19 mouse cellular contexts compared by ENCODE assay signal in genomic region chr3:18645927-18646326, GRCm38 (mm10).
DNase-seq lines count a peak whose midpoint lies in the region; ATAC-seq lines count a peak whose summit lies in the region.
"Had no signal": no experiment of that assay in that cellular context is flagged by ENCODE, and none has a peak within 500 bp of the region (broad histone marks: within the 10 kb centered on the region; RNA-seq: fewer than 3 reads in every experiment).

No protein-coding gene starts in this region.

- no peaks in the 10 kb centered on the region for H3K36me3 ChIP-seq in heart, embryonic 12.5 days
- no peaks in the 10 kb centered on the region for H3K36me3 ChIP-seq in midbrain, embryonic 13.5 days
- no peaks in the 10 kb centered on the region for H3K36me3 ChIP-seq in midbrain, embryonic 15.5 days (replicated peaks)
- H3K36me3 ChIP-seq: embryonic facial prominence, embryonic 15.5 days; heart, embryonic 13.5 days; limb, embryonic 12.5 days; neural tube, embryonic 13.5 days had no signal

- no peak overlapping the region for H3K4me3 ChIP-seq in heart, embryonic 12.5 days
- H3K4me3 ChIP-seq in midbrain, embryonic 13.5 days (replicated peaks) = no peak overlapping the region
- H3K4me3 ChIP-seq in midbrain, embryonic 15.5 days = no peak overlapping the region
- H3K4me3 ChIP-seq: embryonic facial prominence, embryonic 15.5 days; heart, embryonic 13.5 days; limb, embryonic 12.5 days; neural tube, embryonic 13.5 days had no signal

- H3K9ac ChIP-seq in heart, embryonic 12.5 days = no peak overlapping the region
- no peak overlapping the region for H3K9ac ChIP-seq in midbrain, embryonic 13.5 days (replicated peaks)
- no peak overlapping the region for H3K9ac ChIP-seq in midbrain, embryonic 15.5 days
- H3K9ac ChIP-seq: embryonic facial prominence, embryonic 15.5 days; heart, embryonic 13.5 days; limb, embryonic 12.5 days; liver, embryonic 14.5 days; neural tube, embryonic 13.5 days had no signal

- H3K4me1 ChIP-seq in heart, embryonic 12.5 days (replicated peaks) = no peaks in the 10 kb centered on the region
- H3K4me1 ChIP-seq in midbrain, embryonic 13.5 days (replicated peaks) = no peaks in the 10 kb centered on the region
- H3K4me1 ChIP-seq in midbrain, embryonic 15.5 days = no peaks in the 10 kb centered on the region; the same call in 1 of the 2 replicates
- H3K4me1 ChIP-seq: embryonic facial prominence, embryonic 15.5 days; heart, embryonic 13.5 days; limb, embryonic 12.5 days; neural tube, embryonic 13.5 days had no signal

- no peak for ATAC-seq in heart, embryonic 12.5 days (ENCODE audit: insufficient number of reproducible peaks, low FRiP score)
- peak; percentile 43; the same call in 1 of the 2 replicates for ATAC-seq in midbrain, embryonic 13.5 days
- no peak for ATAC-seq in midbrain, embryonic 15.5 days (replicated peaks)
- ATAC-seq: intestine, postnatal 0 days; lung, postnatal 0 days had no signal

- no peak overlapping the region for H3K4me2 ChIP-seq in heart, embryonic 12.5 days
- H3K4me2 ChIP-seq in midbrain, embryonic 13.5 days (replicated peaks) = no peak overlapping the region
- H3K4me2 ChIP-seq in midbrain, embryonic 15.5 days = no peak overlapping the region
- H3K4me2 ChIP-seq: embryonic facial prominence, embryonic 15.5 days; heart, embryonic 13.5 days; limb, embryonic 12.5 days; neural tube, embryonic 13.5 days had no signal

- H3K27ac ChIP-seq in heart, embryonic 12.5 days (ENCODE audit: poor library complexity, severe bottlenecking) = no peak overlapping the region
- H3K27ac ChIP-seq in midbrain, embryonic 13.5 days = no peak overlapping the region
- no peak overlapping the region for H3K27ac ChIP-seq in midbrain, embryonic 15.5 days
- H3K27ac ChIP-seq: embryonic facial prominence, embryonic 15.5 days; heart, embryonic 13.5 days; limb, embryonic 12.5 days; liver, embryonic 14.5 days; neural tube, embryonic 13.5 days had no signal

- no peaks in the 10 kb centered on the region for H3K9me3 ChIP-seq in heart, embryonic 12.5 days (replicated peaks)
- no peaks in the 10 kb centered on the region for H3K9me3 ChIP-seq in midbrain, embryonic 13.5 days
- H3K9me3 ChIP-seq in midbrain, embryonic 15.5 days = no peaks in the 10 kb centered on the region
- H3K9me3 ChIP-seq: embryonic facial prominence, embryonic 15.5 days; heart, embryonic 13.5 days; limb, embryonic 12.5 days; neural tube, embryonic 13.5 days had no signal

- peak; percentile 84 for DNase-seq in heart, adult 11 months
- DNase-seq in cerebellum, postnatal 10 days = peak; percentile 62 to 73
- DNase-seq in spleen, postnatal 14 days (ENCODE audit: low spot score in 2 of 2) = no peak
- DNase-seq in layer of hippocampus, postnatal 25 days (ENCODE audit: extremely low spot score in 1 of 2, low spot score in 1 of 2) = no peak
- no peak for DNase-seq in layer of hippocampus, adult 8-10 months (ENCODE audit: low spot score in 2 of 2)
- DNase-seq: adrenal gland, postnatal 10 days; B cell, adult 2 months; kidney, postnatal 25 days; thymus, postnatal 36 days had no signal

- 77% methylated on average over 7 of the region's 7 CpGs for WGBS in heart, embryonic 12.5 days
- 28% methylated on average over 7 of the region's 7 CpGs for WGBS in midbrain, embryonic 13.5 days
- 18% methylated on average over 7 of the region's 7 CpGs for WGBS in midbrain, embryonic 15.5 days

- no peaks in the 10 kb centered on the region for H3K27me3 ChIP-seq in heart, embryonic 12.5 days (replicated peaks)
- H3K27me3 ChIP-seq in midbrain, embryonic 13.5 days = no peaks in the 10 kb centered on the region
- H3K27me3 ChIP-seq in midbrain, embryonic 15.5 days (replicated peaks) = no peaks in the 10 kb centered on the region
- H3K27me3 ChIP-seq: embryonic facial prominence, embryonic 15.5 days; heart, embryonic 13.5 days; limb, embryonic 12.5 days; neural tube, embryonic 13.5 days had no signal

Comparison
In these comparisons a context has a peak if more than half of its experiments do, and no peak if none do; other contexts are left out.
1. DNase-seq: peak in heart, adult 11 months (single experiment) and cerebellum, postnatal 10 days (2 of 2); none in spleen, postnatal 14 days (0 of 2), layer of hippocampus, postnatal 25 days (0 of 2) and layer of hippocampus, adult 8-10 months (0 of 2).